Mouse (Mus musculus) large intestine, adult 2 months (tissue): Measurements from ENCODE around the gene Ppp1r37. TPM values are rescaled to one million over a fixed set of nuclear protein-coding genes. Genes with fewer than 3 reads are reported as not detected.

Source experiments
- polyA plus RNA-seq: library from polyadenylated mRNA; depleted of rRNA; stranded (reverse); fragments of >200 nt; gene quantifications from 2 replicates; pipeline ENCODE4 v1.2.3, GENCODE M21; 2012; rRNA removed

Ppp1r37 gene
- polyA plus RNA-seq, 1 experiment, result 78.1 TPM

Other genes with a start within 250 kb of the Ppp1r37 start
- 26.9 and 31.2 TPM in 2 replicates for gene Ercc1, start 218.3 kb downstream of the Ppp1r37 start, polyA plus RNA-seq
- gene Cd3eap, start 203.6 kb downstream of the Ppp1r37 start, polyA plus RNA-seq, result 3.2 and 4.1 TPM in 2 replicates
- gene Ppp1r13l, start 203.3 kb downstream of the Ppp1r37 start, polyA plus RNA-seq, result 4.8 and 5.7 TPM in 2 replicates
- 28.7 and 36.5 TPM in 2 replicates for gene Ercc2, start 181.1 kb downstream of the Ppp1r37 start, polyA plus RNA-seq
- gene Klc3, start 159.0 kb downstream of the Ppp1r37 start, polyA plus RNA-seq, result 1.2 and 2.0 TPM in 2 replicates
- gene Ckm, start 158.3 kb downstream of the Ppp1r37 start, polyA plus RNA-seq, result 56.4 and 81.7 TPM in 2 replicates
- 7.1 and 10.7 TPM in 2 replicates for gene Mark4, start 104.3 kb downstream of the Ppp1r37 start, polyA plus RNA-seq
- gene Exoc3l2, start 99.7 kb downstream of the Ppp1r37 start, polyA plus RNA-seq, result 6.0 and 6.6 TPM in 2 replicates
- 8.3 and 11.1 TPM in 2 replicates for gene Bloc1s3, start 54.7 kb downstream of the Ppp1r37 start, polyA plus RNA-seq
- 106 and 108 TPM in 2 replicates for gene Trappc6a, start 54.7 kb downstream of the Ppp1r37 start, polyA plus RNA-seq
- 0.19 and 0.21 TPM in 2 replicates for gene Nkpd1, start 45.2 kb downstream of the Ppp1r37 start, polyA plus RNA-seq
- 2.5 and 4.2 TPM in 2 replicates for gene Zfp296, start 14.2 kb upstream of the Ppp1r37 start, polyA plus RNA-seq
- gene Gemin7, start 14.5 kb upstream of the Ppp1r37 start, polyA plus RNA-seq, result 95.0 and 95.2 TPM in 2 replicates
- gene Clasrp, start 41.4 kb upstream of the Ppp1r37 start, polyA plus RNA-seq, result 39.5 and 76.8 TPM in 2 replicates
- 76.0 and 88.5 TPM in 2 replicates for gene Relb, start 66.4 kb upstream of the Ppp1r37 start, polyA plus RNA-seq
- gene Clptm1, start 102.0 kb upstream of the Ppp1r37 start, polyA plus RNA-seq, result 155 and 188 TPM in 2 replicates
- 201 and 493 TPM in 2 replicates for gene Apoc2, start 114.9 kb upstream of the Ppp1r37 start, polyA plus RNA-seq
- 0.19 TPM in 1 of 2 replicates, not detected in the other for gene Gm44805, start 118.3 kb upstream of the Ppp1r37 start, polyA plus RNA-seq
- 1.3 and 1.4 TPM in 2 replicates for gene Apoc4, start 118.4 kb upstream of the Ppp1r37 start, polyA plus RNA-seq
- 0.29 and 1.9 TPM in 2 replicates for gene Apoc1, start 129.6 kb upstream of the Ppp1r37 start, polyA plus RNA-seq
- gene Apoe, start 136.1 kb upstream of the Ppp1r37 start, polyA plus RNA-seq, result 393 and 660 TPM in 2 replicates
- 97.8 and 115 TPM in 2 replicates for gene Tomm40, start 152.4 kb upstream of the Ppp1r37 start, polyA plus RNA-seq
- 132 and 182 TPM in 2 replicates for gene Nectin2, start 187.4 kb upstream of the Ppp1r37 start, polyA plus RNA-seq
- 27.0 and 28.4 TPM in 2 replicates for gene Bcam, start 207.9 kb upstream of the Ppp1r37 start, polyA plus RNA-seq
- 78.4 and 107 TPM in 2 replicates for gene Cblc, start 233.7 kb upstream of the Ppp1r37 start, polyA plus RNA-seq